Mouse (Mus musculus) forebrain, embryonic 12.5 days (tissue): ENCODE data around the gene Ly6c2. TPM values are rescaled to one million over a fixed set of nuclear protein-coding genes. Genes with fewer than 3 reads are reported as not detected.
"Not testable (repeated sequence)": the region's sequence is repeated elsewhere in the genome, so short reads cannot be mapped to it uniquely, and the experiment has no call there.

Experiments
- ATAC-seq: fragments of 200-750 bp; cut with Nextera tagmentation; 2 replicates; pipeline ENCODE4 v1.8.0; 2017; ENCODE audit warnings: moderate TSS enrichment; ENCODE audit not compliant: low FRiP score
- H3K27ac ChIP-seq: fragments of 300-500 bp; sonication (generic); 2 replicates; pipeline ENCODE4 v1.5.1; 2016; ENCODE audit warnings: mild to moderate bottlenecking
- H3K27me3 ChIP-seq: fragments of 300-500 bp; sonication (generic); 2 replicates; pipeline ENCODE4 v1.6.1; 2016; ENCODE audit warnings: mild to moderate bottlenecking
- H3K36me3 ChIP-seq: fragments of 300-500 bp; sonication (generic); replicated peaks from 2 replicates; pipeline ENCODE4 v1.6.1; 2016; ENCODE audit warnings: mild to moderate bottlenecking
- H3K4me1 ChIP-seq: fragments of 300-500 bp; sonication (generic); 2 replicates; pipeline ENCODE4 v1.6.1; 2016
- H3K4me2 ChIP-seq: fragments of 300-500 bp; sonication (generic); 2 replicates; pipeline ENCODE4 v1.6.1; 2016; ENCODE audit warnings: mild to moderate bottlenecking, moderate library complexity
- H3K4me3 ChIP-seq: fragments of 300-500 bp; sonication (generic); replicated peaks from 2 replicates; pipeline ENCODE4 v1.5.1; 2016; ENCODE audit warnings: mild to moderate bottlenecking
- H3K9ac ChIP-seq: fragments of 300-500 bp; sonication (generic); 2 replicates; pipeline ENCODE4 v1.6.1; 2016; ENCODE audit warnings: mild to moderate bottlenecking
- H3K9me3 ChIP-seq: fragments of 300-500 bp; sonication (generic); 2 replicates; pipeline ENCODE4 v1.6.1; 2016
- WGBS: fragments of 180-500 bp; shearing (Covaris S2); methylation state at CpG from one replicate; pipeline ENCODE4 v1.1.7; 2016; 5-methylcytosine and 5-hydroxymethylcytosine counted together
- polyA plus RNA-seq: library from polyadenylated mRNA; unstranded; fragments of >200 nt; fragmentation: Nextera tagmentation; extraction: Ambion mirVana; gene quantifications from 2 replicates; pipeline ENCODE4 v1.2.1, GENCODE M21; 2016

Ly6c2 gene
- not detected in 2 replicates for polyA plus RNA-seq

GRCm38 (mm10) chr15:75111861-75112630 is at the start of gene Ly6c2:
Gene Ly6c2 (minus strand): TSS chr15:75111970.
- H3K36me3 ChIP-seq, H3K27ac ChIP-seq, H3K4me1 ChIP-seq, H3K27me3 ChIP-seq, H3K9me3 ChIP-seq, H3K4me3 ChIP-seq, ATAC-seq, H3K4me2 ChIP-seq, H3K9ac ChIP-seq: not testable (repeated sequence)
- no CpG with 5 or more reads among the region's 1 CpGs for WGBS

GRCm38 (mm10) chr15:75157646-75158045 is 45.9 kb upstream of the Ly6c2 start:
- Histone ChIP-seq H3K27ac (no peak overlapping the region), H3K4me2 (no peak overlapping the region), H3K27me3 (no peaks in the 10 kb centered on the region), H3K4me1 (no peaks in the 10 kb centered on the region), H3K4me3 (no peak overlapping the region), H3K9me3 (no peaks in the 10 kb centered on the region), H3K9ac (no peak overlapping the region), H3K36me3 (no peaks in the 10 kb centered on the region)
- WGBS, result 48% methylated on average over 1 of the region's 1 CpGs
- ATAC-seq, result no peak

GRCm38 (mm10) chr15:75154940-75155339 is 43.2 kb upstream of the Ly6c2 start, which contains the start of gene Ly6g:
Gene Ly6g (plus strand): TSS chr15:75155240.
- no peak for ATAC-seq
- 86% methylated on average over 1 of the region's 1 CpGs for WGBS
- Histone ChIP-seq H3K9me3 (no peaks in the 10 kb centered on the region), H3K4me2 (no peak within 1 kb of the TSS), H3K4me1 (no peaks in the 10 kb centered on the region), H3K27ac (no peak within 1 kb of the TSS), H3K27me3 (no peaks in the 10 kb centered on the region), H3K4me3 (no peak within 1 kb of the TSS), H3K36me3 (no peaks in the 10 kb centered on the region), H3K9ac (no peak within 1 kb of the TSS)

GRCm38 (mm10) chr15:75153087-75153486 is 41.3 kb upstream of the Ly6c2 start:
- no peaks in the 10 kb centered on the region for H3K9me3 ChIP-seq
- no peaks in the 10 kb centered on the region for H3K36me3 ChIP-seq
- H3K27me3 ChIP-seq, result no peaks in the 10 kb centered on the region
- H3K4me2 ChIP-seq, result no peak overlapping the region
- H3K27ac ChIP-seq, result no peak overlapping the region
- H3K4me1 ChIP-seq, result no peaks in the 10 kb centered on the region
- H3K9ac ChIP-seq, result no peak overlapping the region
- H3K4me3 ChIP-seq, result no peak overlapping the region
- no peak for ATAC-seq

GRCm38 (mm10) chr15:75143735-75144134 is 32.0 kb upstream of the Ly6c2 start:
- WGBS, result 62% methylated on average over 3 of the region's 3 CpGs
- H3K9ac ChIP-seq, result no peak overlapping the region

GRCm38 (mm10) chr15:75141812-75142360 is 30.1 kb upstream of the Ly6c2 start:
- not testable (repeated sequence) for H3K9ac ChIP-seq, H3K36me3 ChIP-seq, H3K27ac ChIP-seq, H3K4me2 ChIP-seq, H3K4me1 ChIP-seq, H3K9me3 ChIP-seq, H3K27me3 ChIP-seq, ATAC-seq, H3K4me3 ChIP-seq
- 47% methylated on average over 6 of the region's 6 CpGs for WGBS

More at GRCm38 (mm10) chr15:75143735-75144134, 32.0 kb upstream of the Ly6c2 start:
- Histone ChIP-seq H3K36me3 (no peaks in the 10 kb centered on the region), H3K27ac (no peak overlapping the region), H3K9me3 (no peaks in the 10 kb centered on the region), H3K27me3 (no peaks in the 10 kb centered on the region), H3K4me2 (no peak overlapping the region), H3K4me1 (no peaks in the 10 kb centered on the region), H3K4me3 (no peak overlapping the region)
- ATAC-seq, result no peak

- not testable (repeated sequence) for H3K27ac ChIP-seq, ATAC-seq, H3K4me2 ChIP-seq, H3K4me3 ChIP-seq, H3K27me3 ChIP-seq, H3K9me3 ChIP-seq, H3K9ac ChIP-seq, H3K4me1 ChIP-seq, H3K36me3 ChIP-seq
- WGBS, result 81% methylated on average over 3 of the region's 3 CpGs
These were observed 26.0 kb upstream of the Ly6c2 start for GRCm38 (mm10) chr15:75137739-75138138.

GRCm38 (mm10) chr15:75135090-75135783 is 23.5 kb upstream of the Ly6c2 start:
- not testable (repeated sequence) for H3K36me3 ChIP-seq, H3K4me1 ChIP-seq, H3K4me2 ChIP-seq, H3K27ac ChIP-seq, H3K9me3 ChIP-seq, ATAC-seq, H3K4me3 ChIP-seq, H3K27me3 ChIP-seq, H3K9ac ChIP-seq
- WGBS, result 81% methylated on average over 2 of the region's 2 CpGs

- 82% methylated on average over 2 of the region's 2 CpGs for WGBS
- not testable (repeated sequence) for H3K27me3 ChIP-seq, H3K4me2 ChIP-seq, ATAC-seq, H3K9ac ChIP-seq, H3K4me3 ChIP-seq, H3K9me3 ChIP-seq, H3K27ac ChIP-seq, H3K36me3 ChIP-seq, H3K4me1 ChIP-seq
These were observed 20.6 kb upstream of the Ly6c2 start for GRCm38 (mm10) chr15:75132346-75132745.

GRCm38 (mm10) chr15:75120066-75120465 is 8.3 kb upstream of the Ly6c2 start:
- no peak overlapping the region for H3K27ac ChIP-seq
- no peaks in the 10 kb centered on the region for H3K27me3 ChIP-seq
- no peaks in the 10 kb centered on the region for H3K9me3 ChIP-seq
- H3K4me2 ChIP-seq, result no peak overlapping the region
- H3K4me3 ChIP-seq, result no peak overlapping the region
- H3K36me3 ChIP-seq, result no peaks in the 10 kb centered on the region
- 16% methylated on average over 2 of the region's 2 CpGs for WGBS
- ATAC-seq, result no peak
- H3K9ac ChIP-seq, result no peak overlapping the region
- H3K4me1 ChIP-seq, result no peaks in the 10 kb centered on the region

GRCm38 (mm10) chr15:75118742-75119141 is 7.0 kb upstream of the Ly6c2 start:
- H3K4me2 ChIP-seq, H3K27me3 ChIP-seq, H3K36me3 ChIP-seq, H3K4me1 ChIP-seq, H3K9ac ChIP-seq, ATAC-seq, H3K27ac ChIP-seq, H3K4me3 ChIP-seq, H3K9me3 ChIP-seq: not testable (repeated sequence)
- WGBS, result 14% methylated on average over 5 of the region's 7 CpGs

- not testable (repeated sequence) for H3K4me3 ChIP-seq, H3K9ac ChIP-seq, H3K36me3 ChIP-seq, H3K27me3 ChIP-seq, H3K27ac ChIP-seq, ATAC-seq, H3K9me3 ChIP-seq, H3K4me1 ChIP-seq, H3K4me2 ChIP-seq
- WGBS, result 86% methylated on average over 5 of the region's 5 CpGs
These were observed 5.7 kb upstream of the Ly6c2 start for GRCm38 (mm10) chr15:75117481-75117880.
